Mouse (Mus musculus) brown adipose tissue, adult 24 weeks (tissue): Measurements from ENCODE around the gene Timm10b. TPM values are rescaled to one million over a fixed set of nuclear protein-coding genes. Genes with fewer than 3 reads are reported as not detected.
A peak's percentile ranks its signal among the peaks of the same experiment; 100 is the strongest.

Source experiments
- H3K27ac ChIP-seq: fragments of 200-500 bp; replicated peaks from 2 replicates; pipeline ENCODE4 v1.5.1; 2012; ENCODE audit warnings: low read depth, mild to moderate bottlenecking, low read length
- H3K4me1 ChIP-seq: fragments of 200-500 bp; 2 replicates; pipeline ENCODE4 v1.6.1; 2012; ENCODE audit warnings: low read length, mixed read lengths; ENCODE audit not compliant: control insufficient read depth, insufficient read depth, insufficient read length
- H3K4me3 ChIP-seq: fragments of 200-500 bp; 2 replicates; pipeline ENCODE4 v1.5.1; 2012; ENCODE audit warnings: low read depth, mild to moderate bottlenecking, low read length, moderate library complexity; ENCODE audit not compliant: insufficient read depth
- polyA plus RNA-seq: library from polyadenylated mRNA; stranded (reverse); fragments of >200 nt; gene quantifications from 2 replicates; pipeline ENCODE4 v1.2.4, GENCODE M21; 2012; ENCODE audit not compliant: missing spikeins, insufficient read depth, insufficient read length

Gene Timm10b
- polyA plus RNA-seq, 1 experiment: 161 TPM

GRCm38 (mm10) chr7:105633127-105633800 lies 6.6 kb upstream of the Timm10b start, which contains the start of gene Trim3:
Trim3 (minus strand) TSS chr7:105633571.
- peak within 1 kb of the TSS; percentile 99 for H3K4me3 ChIP-seq
- peak within 1 kb of the TSS; percentile 75 for H3K27ac ChIP-seq
- peaks cover 12% of the 10 kb centered on the region for H3K4me1 ChIP-seq

GRCm38 (mm10) chr7:105633801-105634135 lies 6.1 kb upstream of the Timm10b start:
- peaks cover 12% of the 10 kb centered on the region for H3K4me1 ChIP-seq
- peak overlapping the region; percentile 75 for H3K27ac ChIP-seq
- peak overlapping the region; percentile 60 for H3K4me3 ChIP-seq

GRCm38 (mm10) chr7:105634272-105634920 lies 5.5 kb upstream of the Timm10b start:
- Histone ChIP-seq H3K4me1 (peaks cover 9% of the 10 kb centered on the region), H3K27ac (no peak overlapping the region), H3K4me3 (no peak overlapping the region)

GRCm38 (mm10) chr7:105635726-105636125 lies 4.1 kb upstream of the Timm10b start:
- no peak overlapping the region for H3K4me3 ChIP-seq
- peaks cover 6% of the 10 kb centered on the region for H3K4me1 ChIP-seq
- no peak overlapping the region for H3K27ac ChIP-seq

GRCm38 (mm10) chr7:105638776-105639175 lies 1.1 kb upstream of the Timm10b start:
- H3K27ac ChIP-seq: no peak overlapping the region
- no peak overlapping the region for H3K4me3 ChIP-seq
- peaks cover 5% of the 10 kb centered on the region for H3K4me1 ChIP-seq

GRCm38 (mm10) chr7:105639304-105639703 lies 552 bp upstream of the Timm10b start:
- H3K27ac ChIP-seq: no peak overlapping the region
- peaks cover 5% of the 10 kb centered on the region for H3K4me1 ChIP-seq
- peak overlapping the region; percentile 79 for H3K4me3 ChIP-seq

- Histone ChIP-seq H3K4me3 (peak within 1 kb of the TSS; percentile 88), H3K4me1 (peaks cover 5% of the 10 kb centered on the region), H3K27ac (peak within 1 kb of the TSS; percentile 92)
Observed at GRCm38 (mm10) chr7:105640233-105640893, 507 bp downstream of the Timm10b start, which contains the start of the genes Arfip2 and Gm45799. Arfip2 (minus strand) TSS chr7:105640416. Gm45799 (plus strand) TSS chr7:105640552.

- Histone ChIP-seq H3K27ac (peak overlapping the region; percentile 92), H3K4me3 (peak overlapping the region; percentile 88), H3K4me1 (peaks cover 5% of the 10 kb centered on the region)
Observed at GRCm38 (mm10) chr7:105640894-105641255, 1.0 kb downstream of the Timm10b start.

GRCm38 (mm10) chr7:105641936-105642335 lies 2.1 kb downstream of the Timm10b start:
- Histone ChIP-seq H3K4me3 (peak overlapping the region; percentile 88), H3K27ac (peak overlapping the region; percentile 93), H3K4me1 (peaks cover 5% of the 10 kb centered on the region)

GRCm38 (mm10) chr7:105650639-105651435 lies 11.0 kb downstream of the Timm10b start, which contains the start of gene Dnhd1:
Dnhd1 (plus strand) TSS chr7:105650827.
- Histone ChIP-seq H3K4me3 (peak within 1 kb of the TSS; percentile 54), H3K27ac (peak within 1 kb of the TSS; percentile 29), H3K4me1 (no peaks in the 10 kb centered on the region)

- Histone ChIP-seq H3K27ac (no peak overlapping the region), H3K4me3 (no peak overlapping the region), H3K4me1 (no peaks in the 10 kb centered on the region)
Observed at GRCm38 (mm10) chr7:105685541-105686197, 45.8 kb downstream of the Timm10b start.

GRCm38 (mm10) chr7:105690875-105691274 lies 51.0 kb downstream of the Timm10b start:
- Histone ChIP-seq H3K4me1 (no peaks in the 10 kb centered on the region), H3K27ac (no peak overlapping the region), H3K4me3 (no peak overlapping the region)
